Mouse (Mus musculus) forebrain, embryonic 11.5 days (tissue): ENCODE measurements around the gene Mapk8ip3. TPM values are rescaled to one million over a fixed set of nuclear protein-coding genes. Genes with fewer than 3 reads are reported as not detected.

ENCODE experiments used
- ATAC-seq: fragments of 200-750 bp; cut with Nextera tagmentation; replicated peaks from 2 replicates; pipeline ENCODE4 v1.8.0; 2017; ENCODE audit warnings: moderate TSS enrichment; ENCODE audit not compliant: low FRiP score
- DNase-seq: peaks from one replicate; pipeline ENCODE4 v3.0.0-alpha.2; 2017; ENCODE audit warnings: low spot score
- H3K27ac ChIP-seq: fragments of 300-500 bp; sonication (generic); 2 replicates; pipeline ENCODE4 v1.5.1; 2014; ENCODE audit warnings: low read depth, low read length
- H3K27me3 ChIP-seq: fragments of 300-500 bp; sonication (generic); 2 replicates; pipeline ENCODE4 v1.6.1; 2014; ENCODE audit warnings: mild to moderate bottlenecking, low read length, mixed read lengths; ENCODE audit not compliant: control insufficient read depth, insufficient read depth
- H3K36me3 ChIP-seq: fragments of 300-500 bp; sonication (generic); 2 replicates; pipeline ENCODE4 v1.6.1; 2014; ENCODE audit warnings: mild to moderate bottlenecking, low read length, moderate library complexity, mixed read lengths; ENCODE audit not compliant: control insufficient read depth, insufficient read depth
- H3K4me1 ChIP-seq: fragments of 300-500 bp; sonication (generic); replicated peaks from 2 replicates; pipeline ENCODE4 v1.6.1; 2014; ENCODE audit warnings: low read length, mixed read lengths; ENCODE audit not compliant: control insufficient read depth, insufficient read depth
- H3K4me2 ChIP-seq: fragments of 300-500 bp; sonication (generic); 2 replicates; pipeline ENCODE4 v1.6.1; 2014; ENCODE audit warnings: low read depth, mild to moderate bottlenecking, low read length, moderate library complexity, mixed read lengths; ENCODE audit not compliant: severe bottlenecking
- H3K4me3 ChIP-seq: fragments of 300-500 bp; sonication (generic); 2 replicates; pipeline ENCODE4 v1.5.1; 2014; ENCODE audit warnings: low read depth, low read length
- H3K9ac ChIP-seq: fragments of 300-500 bp; sonication (generic); 2 replicates; pipeline ENCODE4 v1.6.1; 2014; ENCODE audit warnings: low read length
- H3K9me3 ChIP-seq: fragments of 300-500 bp; sonication (generic); 2 replicates; pipeline ENCODE4 v1.6.1; 2016; ENCODE audit warnings: low read length, mixed read lengths; ENCODE audit not compliant: control insufficient read depth
- WGBS: fragments of 180-500 bp; shearing (Covaris S2); extraction: QIAGEN DNeasy Blood & Tissue Kit; methylation state at CpG from one replicate; pipeline ENCODE4 v1.1.7; 2014; 5-methylcytosine and 5-hydroxymethylcytosine counted together
- polyA plus RNA-seq: library from polyadenylated mRNA; unstranded; fragments of >200 nt; fragmentation: Nextera tagmentation; extraction: Ambion mirVana; gene quantifications from 2 replicates; pipeline ENCODE4 v1.2.1, GENCODE M21; 2014

The Mapk8ip3 gene
- polyA plus RNA-seq, 1 experiment from 2014 or later = 56.8 TPM

DNA sequence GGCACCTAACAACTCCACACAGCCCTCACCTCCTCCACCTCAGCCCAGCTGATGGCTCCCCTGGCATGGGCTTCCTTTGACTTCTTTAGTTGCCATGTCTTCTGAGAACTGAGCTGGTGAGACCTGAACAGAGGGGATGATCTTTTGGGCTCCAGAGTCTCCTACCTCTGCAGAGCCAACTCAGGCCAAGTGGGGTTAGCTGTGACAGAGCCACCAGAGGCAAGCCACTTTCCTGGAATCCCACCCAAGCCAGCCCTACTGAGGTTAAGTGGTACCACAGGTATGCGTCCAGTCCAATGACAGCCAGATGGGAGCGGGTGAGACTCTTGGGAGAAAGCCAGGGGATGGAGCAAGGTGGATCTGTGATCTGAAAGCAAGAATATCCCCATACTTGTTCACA, 43.5 kb downstream of the Mapk8ip3 start:
- DNase-seq = peak; percentile 45
- H3K4me3 ChIP-seq = no peak overlapping the region
- no peak overlapping the region for H3K4me2 ChIP-seq

GRCm38 (mm10) chr17:24892785-24893184, 44.0 kb downstream of the Mapk8ip3 start:
- Histone ChIP-seq H3K27me3 (no peaks in the 10 kb centered on the region), H3K4me3 (no peak overlapping the region), H3K4me1 (peaks cover 20% of the 10 kb centered on the region), H3K9ac (no peak overlapping the region), H3K36me3 (peaks cover 18% of the 10 kb centered on the region; the same call in 1 of the 2 replicates), H3K27ac (no peak overlapping the region), H3K9me3 (no peaks in the 10 kb centered on the region), H3K4me2 (no peak overlapping the region)
- 89% methylated on average over 12 of the region's 12 CpGs for WGBS
- peak; percentile 44 for DNase-seq
- ATAC-seq = no peak

More for the DNA sequence above, 43.5 kb downstream of the Mapk8ip3 start:
- no peak overlapping the region for H3K9ac ChIP-seq
- no peak for ATAC-seq
- H3K9me3 ChIP-seq = no peaks in the 10 kb centered on the region
- WGBS = 91% methylated on average over 2 of the region's 2 CpGs
- no peaks in the 10 kb centered on the region for H3K27me3 ChIP-seq
- no peak overlapping the region for H3K27ac ChIP-seq
- peaks cover 18% of the 10 kb centered on the region; the same call in 1 of the 2 replicates for H3K36me3 ChIP-seq
- H3K4me1 ChIP-seq = peaks cover 20% of the 10 kb centered on the region

DNA sequence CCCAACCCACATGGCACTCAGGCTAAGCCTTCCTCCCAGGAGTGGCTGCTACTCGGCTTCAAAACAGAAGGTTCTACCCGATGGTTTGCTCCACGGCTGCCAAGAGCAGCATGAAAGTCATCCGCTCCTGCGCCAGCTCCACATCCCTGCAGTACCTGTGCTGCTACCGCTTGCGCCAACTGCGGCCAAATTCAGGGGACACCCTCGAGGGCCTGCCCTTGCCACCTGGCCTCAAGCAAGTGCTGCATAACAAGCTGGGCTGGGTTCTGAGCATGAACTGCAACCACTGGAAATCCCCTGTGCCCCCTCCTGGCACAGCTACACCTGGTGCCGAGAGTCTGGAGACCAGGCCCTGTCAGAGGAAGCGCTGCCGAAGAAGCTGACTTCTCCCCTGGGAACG, 45.5 kb downstream of the Mapk8ip3 start:
- no peak overlapping the region for H3K9ac ChIP-seq
- DNase-seq = peak; percentile 48
- H3K4me2 ChIP-seq = no peak overlapping the region
- no peaks in the 10 kb centered on the region for H3K27me3 ChIP-seq
- H3K27ac ChIP-seq = no peak overlapping the region
- no peak for ATAC-seq
- 90% methylated on average over 12 of the region's 13 CpGs for WGBS
- H3K36me3 ChIP-seq = peaks cover 14% of the 10 kb centered on the region; the same call in 1 of the 2 replicates
- no peak overlapping the region for H3K4me3 ChIP-seq
- H3K4me1 ChIP-seq = peaks cover 18% of the 10 kb centered on the region
- no peaks in the 10 kb centered on the region for H3K9me3 ChIP-seq

- Histone ChIP-seq H3K27me3 (no peaks in the 10 kb centered on the region), H3K4me2 (no peak overlapping the region), H3K9me3 (no peaks in the 10 kb centered on the region), H3K9ac (no peak overlapping the region), H3K36me3 (peaks cover 14% of the 10 kb centered on the region; the same call in 1 of the 2 replicates), H3K27ac (no peak overlapping the region), H3K4me1 (peaks cover 13% of the 10 kb centered on the region), H3K4me3 (no peak overlapping the region)
- 89% methylated on average over 19 of the region's 19 CpGs for WGBS
- DNase-seq = peak; percentile 49
- ATAC-seq = no peak
Observed at GRCm38 (mm10) chr17:24890151-24891092, 46.4 kb downstream of the Mapk8ip3 start.

DNA sequence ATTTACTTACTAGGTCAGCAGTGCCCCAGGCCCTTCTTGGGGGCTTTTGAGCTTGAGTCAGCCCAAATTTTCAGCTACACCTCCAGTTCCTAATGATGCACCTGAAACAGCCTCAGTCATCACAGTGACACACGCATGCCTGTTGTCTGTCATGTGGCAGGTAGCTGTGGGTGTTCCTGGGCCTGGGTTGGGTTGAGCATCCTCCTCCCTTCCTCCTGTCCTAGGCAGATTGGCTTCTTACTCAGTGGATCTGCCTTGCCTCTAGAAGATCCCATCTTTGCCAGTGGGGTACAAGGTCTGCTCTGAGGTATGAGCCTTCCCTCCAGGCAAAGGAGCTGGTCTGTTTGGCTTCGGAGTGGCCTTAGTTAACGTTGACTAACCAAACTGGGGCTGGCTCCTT, 47.9 kb downstream of the Mapk8ip3 start:
- H3K4me1 ChIP-seq = peaks cover 13% of the 10 kb centered on the region
- no peak overlapping the region for H3K4me3 ChIP-seq
- DNase-seq (no peak), ATAC-seq (no peak)
- no peaks in the 10 kb centered on the region for H3K27me3 ChIP-seq
- no peak overlapping the region for H3K9ac ChIP-seq
- H3K9me3 ChIP-seq = no peaks in the 10 kb centered on the region
- no peak overlapping the region for H3K4me2 ChIP-seq
- WGBS = 91% methylated on average over 3 of the region's 3 CpGs
- no peak overlapping the region for H3K27ac ChIP-seq
- peaks cover 14% of the 10 kb centered on the region; the same call in 1 of the 2 replicates for H3K36me3 ChIP-seq

DNA sequence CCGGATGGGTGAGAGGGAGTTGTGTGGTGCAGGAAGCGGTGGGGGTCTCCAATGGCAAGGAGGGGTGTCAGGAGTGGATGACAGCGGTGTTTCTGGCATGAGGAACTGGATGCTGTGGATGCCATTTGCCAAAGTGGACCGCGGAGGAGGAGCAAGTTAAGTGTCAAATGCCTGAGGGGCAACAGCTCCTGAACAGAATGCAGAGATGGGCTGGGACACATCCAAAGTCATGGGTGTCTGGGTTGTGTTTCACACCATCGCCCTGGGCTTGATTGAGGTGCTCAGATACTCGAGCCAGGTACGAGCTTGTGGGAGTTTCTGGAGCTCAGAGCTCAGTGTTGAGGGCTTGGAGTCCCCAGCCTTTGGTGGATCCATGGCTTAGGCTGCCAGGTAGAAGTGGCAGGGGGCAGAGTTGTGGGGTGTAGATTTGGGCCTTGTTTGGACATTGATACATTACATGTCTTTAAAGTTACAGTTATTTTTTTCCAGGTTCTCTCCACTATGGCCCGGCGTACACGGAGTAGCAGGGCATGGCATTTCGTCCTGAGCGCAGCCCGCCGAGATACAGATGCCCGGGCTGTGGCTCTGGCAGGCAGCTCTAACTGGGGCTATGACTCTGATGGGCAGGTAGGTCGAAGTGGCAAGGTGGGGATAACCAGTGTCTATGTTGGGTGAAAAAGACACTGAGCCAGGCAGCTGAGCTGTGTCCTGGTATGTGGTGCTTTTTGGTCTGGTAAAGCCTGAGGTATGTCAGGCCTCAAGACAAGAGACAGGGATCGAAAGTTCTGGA, 49.3 kb downstream of the Mapk8ip3 start:
- Histone ChIP-seq H3K27ac (no peak overlapping the region), H3K9ac (peak overlapping the region; percentile 78)
- no peak for DNase-seq

GRCm38 (mm10) chr17:24886932-24887271, 49.9 kb downstream of the Mapk8ip3 start:
- no peaks in the 10 kb centered on the region for H3K9me3 ChIP-seq
- DNase-seq = no peak
- peaks cover 8% of the 10 kb centered on the region; the same call in 1 of the 2 replicates for H3K36me3 ChIP-seq
- H3K9ac ChIP-seq = peak overlapping the region; percentile 78
- peak overlapping the region; percentile 96 for H3K4me2 ChIP-seq
- ATAC-seq = peak; percentile 45
- H3K4me1 ChIP-seq = peaks cover 11% of the 10 kb centered on the region; the same call in 1 of the 2 replicates
- WGBS = 1% methylated on average over 18 of the region's 18 CpGs
- peak overlapping the region; percentile 87 for H3K4me3 ChIP-seq
- H3K27me3 ChIP-seq = no peaks in the 10 kb centered on the region
- no peak overlapping the region for H3K27ac ChIP-seq

More for the DNA sequence above, 49.3 kb downstream of the Mapk8ip3 start:
- Histone ChIP-seq H3K4me3 (peak overlapping the region; percentile 87), H3K4me1 (peaks cover 11% of the 10 kb centered on the region; the same call in 1 of the 2 replicates), H3K4me2 (peak overlapping the region; percentile 96), H3K27me3 (no peaks in the 10 kb centered on the region), H3K36me3 (peaks cover 14% of the 10 kb centered on the region; the same call in 1 of the 2 replicates), H3K9me3 (no peaks in the 10 kb centered on the region)
- no peak for ATAC-seq
- 64% methylated on average over 18 of the region's 18 CpGs for WGBS

- peaks cover 8% of the 10 kb centered on the region; the same call in 1 of the 2 replicates for H3K36me3 ChIP-seq
- H3K4me1 ChIP-seq = peaks cover 11% of the 10 kb centered on the region; the same call in 1 of the 2 replicates
- peak; percentile 97 for ATAC-seq
- H3K9ac ChIP-seq = peak within 1 kb of the TSS; percentile 78
- peak; percentile 98 for DNase-seq
- peak within 1 kb of the TSS; percentile 96 for H3K4me2 ChIP-seq
- under 1% methylated on average over 66 of the region's 69 CpGs for WGBS
- H3K27ac ChIP-seq = no peak within 1 kb of the TSS
- no peaks in the 10 kb centered on the region for H3K9me3 ChIP-seq
- H3K27me3 ChIP-seq = no peaks in the 10 kb centered on the region
- H3K4me3 ChIP-seq = peak within 1 kb of the TSS; percentile 87
Observed at GRCm38 (mm10) chr17:24886134-24886931, 50.4 kb downstream of the Mapk8ip3 start, which contains the start of the genes Nubp2 and Spsb3. Gene Nubp2, minus strand, starts transcription at chr17:24886349. Gene Spsb3, plus strand, starts transcription at chr17:24886643.
